Mouse (Mus musculus) C2C12 (cell line): ENCODE data around the gene Rarres2. TPM values are rescaled to one million over a fixed set of nuclear protein-coding genes. Genes with fewer than 3 reads are reported as not detected.

Source experiments
- H3K27me3 ChIP-seq: one replicate; pipeline ENCODE4 v1.6.1; 2011; ENCODE audit not compliant: control insufficient read depth, insufficient read depth, insufficient read length
- H3K36me3 ChIP-seq: one replicate; pipeline ENCODE4 v1.6.1; 2011; ENCODE audit not compliant: control insufficient read depth, insufficient read depth
- H3K4me3 ChIP-seq: one replicate; pipeline ENCODE4 v1.5.1; 2011; ENCODE audit warnings: mild to moderate bottlenecking, control low read depth; ENCODE audit not compliant: poor library complexity, insufficient read depth, severe bottlenecking
- H3K79me2 ChIP-seq: one replicate; pipeline ENCODE4 v1.6.1; 2011; ENCODE audit not compliant: control insufficient read depth, insufficient read depth
- H3K79me3 ChIP-seq: one replicate; pipeline ENCODE4 v1.6.1; 2011; ENCODE audit warnings: low read depth, control low read depth
- H3ac ChIP-seq: one replicate; pipeline ENCODE3; 2011; ENCODE audit warnings: low read depth; ENCODE audit not compliant: control insufficient read depth, insufficient read length
- CEBPB ChIP-seq: IDR thresholded peaks from one replicate; pipeline ENCODE4 v1.6.1; 2011; ENCODE audit warnings: low read depth, mild to moderate bottlenecking, control low read depth, moderate library complexity
- CTCF ChIP-seq: IDR thresholded peaks from one replicate; pipeline ENCODE4 v1.5.1; 2011; ENCODE audit not compliant: control insufficient read depth, insufficient read depth, insufficient read length
- FOSL1 ChIP-seq: IDR thresholded peaks from one replicate; pipeline ENCODE4 v1.8.0; 2011; ENCODE audit warnings: mild to moderate bottlenecking, low read length; ENCODE audit not compliant: poor library complexity, insufficient read depth, severe bottlenecking
- MAX ChIP-seq: IDR thresholded peaks from one replicate; pipeline ENCODE4 v1.6.1; 2011; ENCODE audit warnings: mild to moderate bottlenecking, control low read depth
- MYOD1 ChIP-seq: IDR thresholded peaks from one replicate; pipeline ENCODE4 v1.6.1; 2011; ENCODE audit warnings: low read depth; ENCODE audit not compliant: control insufficient read depth, insufficient read length
- MYOG ChIP-seq: IDR thresholded peaks from one replicate; pipeline ENCODE4 v1.6.1; 2011; ENCODE audit not compliant: control insufficient read depth, insufficient read length; ENCODE audit errors: extremely low read depth
- USF1 ChIP-seq: IDR thresholded peaks from one replicate; pipeline ENCODE4 v1.6.1; 2011; ENCODE audit warnings: low read depth, mild to moderate bottlenecking, control low read depth, moderate library complexity
- polyA plus RNA-seq: library from polyadenylated mRNA; unstranded; fragments of >200 nt; fragmentation: generic; extraction: Trizol; gene quantifications from one replicate; pipeline ENCODE4 v1.2.1, GENCODE M21; 2012; ENCODE audit warnings: missing spikeins

Gene Rarres2
- polyA plus RNA-seq, 1 experiment: 0.08 TPM

DNA sequence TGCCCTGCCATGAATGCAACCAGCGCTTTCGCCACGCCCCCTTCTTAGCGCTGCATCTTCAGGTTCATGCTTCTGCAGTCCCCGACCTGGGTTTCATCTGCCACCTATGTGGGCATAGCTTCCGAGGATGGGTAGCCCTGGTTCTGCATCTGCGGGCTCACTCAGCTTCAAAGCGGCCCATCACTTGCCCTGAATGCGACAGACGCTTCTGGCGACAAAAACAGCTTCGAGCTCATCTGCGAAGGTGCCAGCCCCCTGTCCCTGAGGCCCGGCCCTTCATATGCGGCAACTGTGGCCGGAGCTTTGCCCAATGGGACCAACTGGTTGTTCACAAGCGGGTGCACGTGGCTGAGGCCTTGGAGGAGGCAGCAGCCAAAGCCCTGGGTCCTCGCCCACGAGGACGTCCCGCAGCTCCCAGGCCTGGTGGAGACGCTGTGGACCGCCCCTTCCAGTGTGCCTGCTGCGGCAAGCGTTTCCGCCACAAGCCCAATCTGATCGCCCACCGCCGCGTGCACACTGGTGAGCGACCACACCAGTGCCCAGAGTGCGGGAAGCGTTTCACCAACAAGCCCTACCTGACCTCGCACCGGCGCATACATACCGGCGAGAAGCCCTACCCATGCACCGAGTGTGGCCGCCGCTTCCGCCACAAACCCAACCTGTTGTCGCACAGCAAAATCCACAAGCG lies 24.1 kb upstream of the Rarres2 start:
- H3K36me3 ChIP-seq: peaks cover 31% of the 10 kb centered on the region
- TF ChIP-seq USF1: no peak
- TF ChIP-seq CEBPB: no peak
- no peak for TF ChIP-seq MYOG
- TF ChIP-seq MYOD1: no peak
- no peak for TF ChIP-seq FOSL1
- no peak for TF ChIP-seq MAX
- no peak for TF ChIP-seq CTCF

DNA sequence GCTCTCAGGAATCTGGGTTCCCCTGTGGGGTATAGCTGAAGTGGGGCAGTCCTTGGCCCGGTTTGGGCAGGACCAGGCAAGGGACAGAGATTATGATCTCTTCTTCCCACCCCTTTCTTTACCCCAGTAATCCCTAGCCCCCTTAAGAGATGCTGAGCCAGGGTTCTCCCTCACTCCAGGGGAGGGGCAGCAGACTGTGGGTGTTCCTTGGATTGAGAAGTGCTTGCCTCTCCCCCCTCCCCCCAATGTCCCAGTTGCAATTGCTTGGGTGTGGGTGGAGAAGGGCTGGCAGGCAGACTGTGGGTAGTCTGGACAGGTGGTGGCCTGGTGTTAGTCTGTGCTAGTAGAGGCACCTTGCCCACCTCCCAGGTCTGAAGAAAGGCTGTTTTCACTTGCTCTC lies 22.7 kb upstream of the Rarres2 start:
- peaks cover 31% of the 10 kb centered on the region for H3K36me3 ChIP-seq
- no peak for TF ChIP-seq CEBPB
- no peak for TF ChIP-seq MAX
- TF ChIP-seq MYOD1: no peak
- no peak for TF ChIP-seq MYOG
- no peak for TF ChIP-seq CTCF
- TF ChIP-seq USF1: no peak
- no peak for TF ChIP-seq FOSL1
- no peak overlapping the region for H3K4me3 ChIP-seq
- H3K79me3 ChIP-seq: peaks cover 22% of the 10 kb centered on the region
- peak overlapping the region; percentile 12 for H3ac ChIP-seq
- H3K27me3 ChIP-seq: no peaks in the 10 kb centered on the region
- peaks cover 42% of the 10 kb centered on the region for H3K79me2 ChIP-seq

More for the DNA sequence above, 24.1 kb upstream of the Rarres2 start:
- Histone ChIP-seq H3K79me3 (peaks cover 22% of the 10 kb centered on the region), H3ac (no peak overlapping the region), H3K27me3 (no peaks in the 10 kb centered on the region), H3K4me3 (no peak overlapping the region), H3K79me2 (peaks cover 42% of the 10 kb centered on the region)

DNA sequence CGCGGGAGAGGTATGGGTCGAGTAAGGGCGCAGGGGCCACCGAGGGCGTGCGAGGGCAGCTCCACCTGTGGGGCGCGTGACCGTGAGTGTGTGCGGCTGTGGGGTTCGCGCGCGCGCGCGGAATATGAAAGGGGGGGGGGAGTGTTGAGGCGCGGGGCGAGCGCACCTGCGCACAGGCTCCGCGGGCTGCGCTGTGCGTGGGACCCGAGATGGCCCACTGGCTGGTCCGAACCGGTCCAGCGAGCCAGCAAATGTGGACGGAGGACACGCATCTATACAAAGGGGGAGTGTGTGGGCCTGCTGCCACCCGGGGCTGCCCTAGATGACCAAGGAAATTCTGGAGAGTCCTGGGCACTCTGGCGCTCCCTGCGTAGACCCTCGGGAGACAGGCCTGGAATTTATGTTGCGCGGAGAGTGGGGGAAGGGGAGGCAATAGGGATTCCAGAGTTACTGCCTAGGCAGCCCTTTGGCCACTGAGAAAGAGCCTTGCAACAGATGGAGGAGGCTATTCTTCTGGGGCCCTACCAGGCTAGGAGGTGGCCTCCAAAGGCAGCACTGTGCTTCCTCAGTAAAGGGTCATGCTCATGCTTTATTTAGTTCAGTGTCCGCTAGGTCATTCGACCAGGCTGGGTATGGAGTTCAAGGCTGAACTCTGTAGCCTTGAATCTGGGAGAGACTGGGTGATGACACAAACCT lies 21.6 kb upstream of the Rarres2 start:
- H3K4me3 ChIP-seq: peak overlapping the region; percentile 60
- H3ac ChIP-seq: peak overlapping the region; percentile 97
- H3K79me2 ChIP-seq: peaks cover 42% of the 10 kb centered on the region
- TF ChIP-seq MYOD1 (no peak), MYOG (no peak), CTCF (no peak), CEBPB (no peak), USF1 (no peak), FOSL1 (no peak), MAX (no peak)
- H3K79me3 ChIP-seq: peaks cover 22% of the 10 kb centered on the region
- H3K27me3 ChIP-seq: no peaks in the 10 kb centered on the region
- peaks cover 31% of the 10 kb centered on the region for H3K36me3 ChIP-seq

DNA sequence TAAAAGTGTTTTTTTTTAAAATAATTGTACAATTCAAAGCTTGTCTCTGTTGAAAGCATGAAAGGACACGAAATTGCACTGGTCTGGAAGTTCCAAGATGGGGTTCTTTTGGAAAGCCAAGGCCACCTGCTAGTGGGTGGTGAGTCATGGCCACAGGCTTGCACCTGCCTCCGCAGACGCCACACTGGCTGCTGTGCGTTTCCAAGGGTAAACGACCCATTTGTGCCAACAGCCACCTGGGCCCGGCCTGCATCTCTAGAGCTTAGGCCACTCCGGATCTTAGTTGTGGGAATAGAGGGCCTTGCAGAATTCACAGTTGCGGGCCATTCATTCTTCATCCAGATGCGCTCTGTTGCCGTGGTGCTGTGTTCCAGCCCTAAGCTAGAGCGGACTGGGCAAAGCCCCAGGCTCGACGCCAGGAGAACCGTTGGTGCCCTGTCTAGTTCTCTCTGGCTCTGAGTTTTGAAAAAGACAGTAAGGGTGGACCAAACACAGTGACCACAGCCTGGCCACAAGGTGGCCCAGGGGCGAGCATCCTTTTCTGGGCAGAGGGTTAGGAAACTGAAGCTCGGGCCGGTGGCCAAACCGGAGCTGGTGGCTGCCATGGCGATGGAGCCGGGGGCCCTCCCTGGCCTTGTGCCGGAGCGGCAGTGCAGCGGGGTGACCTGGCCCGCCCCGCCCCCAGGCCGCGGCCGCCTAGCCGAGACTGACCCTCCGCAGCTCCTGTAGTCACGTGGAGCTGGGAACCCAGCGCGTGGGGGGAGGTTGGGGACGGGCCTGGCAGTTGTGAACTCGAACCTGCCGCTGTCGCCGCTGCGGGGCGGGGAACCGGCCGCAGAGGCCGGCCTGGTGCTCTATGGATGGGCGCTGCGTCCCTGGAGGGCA lies 20.8 kb upstream of the Rarres2 start, which contains the start of the genes Repin1 and Gm44965:
TSS of gene Repin1 (plus strand) at position 726 of the 885 bp plus-strand sequence.
TSS of gene Gm44965 (plus strand) at position 784 of the 885 bp plus-strand sequence.
- Histone ChIP-seq H3K4me3 (peak within 1 kb of the TSS; percentile 60), H3ac (peak within 1 kb of the TSS; percentile 97), H3K79me3 (peaks cover 22% of the 10 kb centered on the region), H3K79me2 (peaks cover 42% of the 10 kb centered on the region), H3K27me3 (no peaks in the 10 kb centered on the region), H3K36me3 (peaks cover 26% of the 10 kb centered on the region)
- TF ChIP-seq CTCF: no peak
- no peak for TF ChIP-seq FOSL1
- peak; percentile 73 for TF ChIP-seq USF1
- TF ChIP-seq CEBPB: no peak
- peak; percentile 83 for TF ChIP-seq MYOD1
- no peak for TF ChIP-seq MYOG
- peak; percentile 14 for TF ChIP-seq MAX

DNA sequence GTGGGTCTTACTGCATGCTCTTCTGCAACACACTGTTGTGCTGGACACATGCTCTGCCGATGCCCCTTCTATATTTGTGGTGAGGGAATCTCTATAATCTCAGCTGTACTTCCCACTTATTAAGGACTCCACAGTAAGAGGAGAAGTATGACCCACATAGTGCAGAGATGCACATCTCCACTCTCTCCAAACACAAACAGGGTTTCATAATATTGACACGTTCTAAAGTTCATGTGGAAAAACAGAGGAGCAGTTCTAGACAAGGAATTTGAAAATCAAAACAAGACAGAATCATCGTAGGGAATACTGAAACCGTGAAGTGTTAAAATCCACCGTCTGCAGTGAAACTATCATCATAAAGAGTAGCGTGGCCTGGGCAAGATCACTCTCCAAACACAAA lies 19.3 kb upstream of the Rarres2 start:
- Histone ChIP-seq H3K79me3 (peaks cover 19% of the 10 kb centered on the region), H3ac (no peak overlapping the region), H3K36me3 (peaks cover 11% of the 10 kb centered on the region), H3K27me3 (no peaks in the 10 kb centered on the region), H3K4me3 (no peak overlapping the region), H3K79me2 (peaks cover 31% of the 10 kb centered on the region)
- TF ChIP-seq USF1 (no peak), CTCF (no peak), FOSL1 (no peak), MAX (no peak), CEBPB (no peak), MYOD1 (no peak), MYOG (no peak)
